Mouse (Mus musculus): ENCODE measurements around the gene Kcnip1.

GRCm38 (mm10) chr11:34002593-34002965, 9.6 kb upstream of the Kcnip1 start:
- TF ChIP-seq POLR2A (IDR thresholded peaks at IDR 0.05; ENCODE audit: extremely low read depth, insufficient read depth, low read length) = no peak
- no peak for TF ChIP-seq CTCF (IDR thresholded peaks at IDR 0.05; ENCODE audit: low read depth, low read length)
